Mouse (Mus musculus): ENCODE data around the gene Taf6l.

Gene Taf6l

DNA sequence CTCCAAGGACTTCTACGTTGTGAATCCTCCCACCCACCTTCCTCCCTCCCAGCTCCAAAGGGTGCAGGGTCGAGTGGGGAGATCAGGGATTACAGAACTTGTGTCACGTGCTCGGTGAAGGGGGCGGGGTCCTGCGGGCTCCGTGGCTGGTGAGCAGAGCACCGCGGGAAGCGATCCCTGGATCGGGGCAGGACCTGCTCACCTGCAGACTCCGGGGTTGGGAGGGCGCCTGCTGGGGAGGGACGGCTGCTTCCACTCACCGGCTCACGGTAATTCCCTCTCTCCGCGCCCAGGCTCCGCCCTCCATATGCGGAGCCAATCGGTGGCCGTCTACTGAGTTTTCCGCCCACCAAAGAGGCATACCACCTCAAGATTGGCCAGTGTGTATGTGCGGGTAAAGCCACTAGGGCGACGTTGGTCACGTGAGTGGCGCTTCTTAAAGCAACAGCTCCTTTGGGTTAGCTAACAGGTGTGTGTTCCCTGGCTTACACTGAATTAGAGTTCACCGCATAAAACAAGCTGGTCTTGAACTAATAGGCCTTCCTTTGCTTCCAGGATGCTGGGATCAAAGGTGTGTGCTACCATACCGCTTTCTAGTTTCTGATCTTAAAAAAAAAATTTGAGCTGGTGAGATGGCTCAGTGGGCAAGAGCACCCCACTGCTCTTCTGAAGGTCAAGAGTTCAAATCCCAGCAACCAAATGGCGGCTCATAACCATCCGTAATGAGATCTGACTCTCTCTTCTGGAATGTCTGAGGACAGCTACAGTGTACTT lies at the start of gene Taf6l:
Gene Taf6l (minus strand): TSS at position 410 of the 774 bp plus-strand sequence.
- peak; percentile 88 to 97 for DNase-seq

DNA sequence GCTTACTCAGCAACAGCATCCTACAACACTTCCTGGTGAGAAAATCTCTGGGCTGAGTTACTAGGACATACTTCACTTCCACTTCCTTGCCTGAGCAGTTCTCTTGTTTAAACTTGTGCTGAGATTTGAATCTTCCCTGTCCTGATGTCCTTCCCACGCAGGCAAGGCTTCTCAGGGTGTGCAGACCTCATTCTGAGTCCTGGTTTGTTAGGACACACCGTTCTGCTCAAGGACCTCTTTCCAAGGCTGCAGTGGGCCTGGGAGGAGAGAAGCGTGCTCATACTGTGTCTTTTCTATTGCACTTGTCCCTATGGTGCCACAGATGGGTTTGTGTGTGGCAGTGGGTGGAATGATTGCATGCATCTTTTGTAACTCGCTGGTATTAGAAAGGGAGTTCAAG lies 46.8 kb upstream of the Taf6l start:
- no peak for DNase-seq

DNA sequence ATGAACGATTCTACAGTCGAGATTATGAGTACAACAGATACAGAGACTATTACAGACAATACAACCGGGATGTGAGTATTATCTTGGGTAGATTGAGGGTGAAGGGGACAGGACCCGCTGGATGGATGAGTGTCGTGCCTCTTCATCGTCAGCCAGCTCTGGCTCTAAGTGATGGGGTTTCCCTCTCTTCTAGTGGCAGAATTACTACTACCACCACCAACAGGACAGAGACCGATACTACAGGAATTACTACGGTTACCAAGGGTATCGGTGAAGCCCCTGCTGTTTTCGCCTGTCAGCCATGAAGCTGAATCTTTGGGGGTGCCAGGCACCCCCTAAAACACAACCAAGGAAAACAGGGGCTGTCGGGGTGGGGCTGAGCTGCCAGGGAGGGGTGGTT lies 45.0 kb upstream of the Taf6l start:
- no peak for DNase-seq

DNA sequence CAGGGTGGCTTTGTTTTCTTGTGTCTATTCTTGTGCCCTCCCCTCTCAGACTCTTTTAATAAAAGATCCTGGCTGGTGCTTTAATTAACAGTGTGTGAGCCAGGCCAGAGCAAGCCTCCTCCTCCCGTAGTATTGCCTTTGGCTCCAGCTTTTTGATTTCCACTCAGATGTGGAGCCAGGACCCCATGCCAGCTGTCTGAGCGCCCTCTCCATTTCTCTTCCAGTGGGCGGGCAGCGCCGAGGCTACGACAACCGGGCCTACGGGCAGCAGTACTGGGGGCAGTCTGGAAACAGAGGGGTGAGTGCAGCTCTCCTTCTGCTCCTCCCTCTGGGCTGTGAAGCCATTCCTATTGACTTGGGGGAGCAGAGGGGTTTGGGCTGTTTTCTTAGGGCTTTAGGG lies 44.4 kb upstream of the Taf6l start:
- DNase-seq: no peak

DNA sequence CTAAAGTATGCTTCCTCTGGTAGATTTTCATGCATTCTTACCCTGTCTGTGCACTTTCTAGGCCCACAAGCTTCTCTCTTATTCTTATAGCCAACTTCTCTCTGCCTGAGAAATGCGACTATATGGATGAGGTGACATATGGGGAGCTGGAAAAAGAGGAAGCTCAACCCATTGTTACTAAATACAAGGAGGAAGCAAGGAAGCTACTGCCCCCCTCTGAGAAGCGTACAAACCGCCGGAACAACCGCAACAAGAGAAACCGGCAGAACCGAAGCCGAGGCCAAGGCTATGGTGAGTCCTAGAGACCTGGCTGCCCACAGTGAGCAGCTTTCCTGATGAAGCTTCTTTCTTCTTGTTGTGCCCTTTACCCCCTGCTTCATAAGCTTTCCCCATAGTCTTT lies 43.4 kb upstream of the Taf6l start, which contains the start of gene AC129217.1:
Gene AC129217.1 (plus strand): TSS at position 114 of the 400 bp plus-strand sequence.
- DNase-seq: no peak

DNA sequence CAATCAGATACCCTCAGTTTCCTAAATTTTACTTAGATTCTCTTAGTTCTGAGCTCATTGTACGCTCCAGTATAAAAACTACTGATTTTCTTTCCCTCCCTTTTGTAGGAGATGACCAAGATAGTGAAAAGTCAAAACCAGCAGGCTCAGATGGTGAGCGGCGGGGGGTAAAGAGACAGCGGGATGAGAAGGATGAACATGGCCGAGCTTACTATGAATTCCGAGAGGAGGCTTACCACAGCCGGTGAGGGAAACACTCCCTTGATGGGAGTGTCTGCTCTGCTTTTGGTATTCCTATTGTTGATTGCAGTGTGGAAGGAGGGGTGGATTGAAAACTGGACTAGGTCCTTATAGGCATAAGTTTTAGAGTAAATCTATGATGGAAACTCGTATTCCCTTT lies 36.5 kb upstream of the Taf6l start:
- peak; percentile 70 to 77 for DNase-seq

DNA sequence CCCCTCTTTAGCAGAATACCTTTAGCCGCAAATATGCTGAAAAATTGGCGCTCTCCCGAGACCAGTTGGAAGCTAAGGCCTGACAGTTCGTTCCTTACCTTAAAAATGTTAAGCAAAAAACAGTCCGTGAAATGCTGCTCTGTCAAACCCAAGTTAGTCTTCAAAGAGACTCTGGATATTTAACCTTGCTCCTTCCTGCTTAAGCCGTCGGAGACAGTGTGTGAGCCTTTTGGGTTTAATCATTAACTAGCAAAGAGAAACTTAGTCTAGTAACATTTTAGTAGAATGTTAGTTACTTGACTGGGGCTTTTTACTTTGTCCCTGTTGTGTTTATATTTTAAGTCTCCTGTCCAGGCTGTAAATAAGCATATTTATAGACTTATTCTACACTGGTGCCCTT lies 34.9 kb upstream of the Taf6l start:
- DNase-seq: no peak

DNA sequence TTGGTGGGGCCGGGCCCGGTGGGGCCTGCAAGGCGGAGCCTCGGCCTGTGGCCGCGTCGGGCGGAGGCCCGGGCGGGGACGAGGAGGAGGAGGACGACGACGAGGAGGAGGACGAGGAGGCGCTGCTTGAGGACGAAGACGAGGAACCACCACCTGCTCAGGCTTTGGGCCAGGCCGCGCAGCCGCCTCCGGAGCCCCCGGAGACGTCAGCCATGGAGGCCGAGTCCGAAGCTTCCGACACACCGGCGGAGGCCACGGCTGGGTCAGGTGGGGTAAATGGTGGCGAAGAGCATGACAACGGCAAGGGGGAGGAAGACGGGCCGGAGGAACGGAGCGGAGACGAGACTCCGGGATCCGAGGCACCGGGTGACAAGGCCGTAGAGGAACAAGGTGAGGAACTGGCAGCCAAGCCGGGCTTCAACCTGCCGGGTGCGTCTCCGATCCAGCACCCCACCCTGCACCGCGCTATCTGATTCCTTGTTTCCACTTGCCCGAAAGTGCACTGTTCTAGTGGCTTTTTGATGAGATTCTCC lies 34.3 kb upstream of the Taf6l start:
- DNase-seq: peak in 1 of 2 experiments; percentile 64

DNA sequence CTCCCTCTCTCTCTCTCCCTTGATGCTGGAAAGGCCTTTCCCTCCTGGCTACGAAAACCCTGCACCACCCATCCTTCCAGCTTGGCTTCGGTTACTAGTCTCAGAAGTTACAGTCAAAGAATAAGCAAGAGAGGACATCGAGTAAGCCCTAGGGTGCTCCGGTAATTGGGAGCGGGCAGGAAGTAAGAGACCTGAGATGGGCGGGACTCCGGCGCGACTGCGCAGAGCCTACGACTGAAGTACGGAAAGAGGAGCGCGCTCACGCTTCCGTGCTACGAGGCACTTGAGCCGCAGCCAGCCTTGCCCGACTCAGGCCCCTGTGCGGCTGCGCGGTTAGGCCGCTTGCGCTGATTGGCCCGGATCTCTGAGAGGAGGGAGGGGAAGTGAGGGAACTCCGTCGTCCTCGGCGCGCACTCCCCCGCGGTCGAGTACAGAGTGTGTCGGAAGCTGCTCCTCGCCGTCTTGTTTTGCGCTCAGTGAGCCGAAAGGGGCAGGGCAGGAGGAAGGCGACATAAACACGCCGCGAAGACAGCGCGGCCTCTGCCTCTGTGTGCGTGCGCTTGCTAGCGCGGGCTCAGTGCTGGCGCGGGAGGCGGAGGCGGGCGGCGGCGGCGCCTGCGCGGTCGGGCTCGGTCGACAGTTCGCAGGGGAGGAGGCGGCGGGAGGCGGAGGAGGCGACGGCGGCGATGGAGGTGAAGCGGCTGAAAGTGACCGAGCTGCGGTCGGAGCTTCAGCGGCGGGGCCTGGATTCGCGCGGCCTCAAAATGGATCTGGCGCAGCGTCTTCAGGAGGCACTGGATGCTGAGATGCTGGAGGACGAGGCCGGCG lies 33.6 kb upstream of the Taf6l start, which contains the start of gene Hnrnpul2:
Gene Hnrnpul2 (plus strand): TSS at position 415 of the 828 bp plus-strand sequence.
- DNase-seq: peak; percentile 99

DNA sequence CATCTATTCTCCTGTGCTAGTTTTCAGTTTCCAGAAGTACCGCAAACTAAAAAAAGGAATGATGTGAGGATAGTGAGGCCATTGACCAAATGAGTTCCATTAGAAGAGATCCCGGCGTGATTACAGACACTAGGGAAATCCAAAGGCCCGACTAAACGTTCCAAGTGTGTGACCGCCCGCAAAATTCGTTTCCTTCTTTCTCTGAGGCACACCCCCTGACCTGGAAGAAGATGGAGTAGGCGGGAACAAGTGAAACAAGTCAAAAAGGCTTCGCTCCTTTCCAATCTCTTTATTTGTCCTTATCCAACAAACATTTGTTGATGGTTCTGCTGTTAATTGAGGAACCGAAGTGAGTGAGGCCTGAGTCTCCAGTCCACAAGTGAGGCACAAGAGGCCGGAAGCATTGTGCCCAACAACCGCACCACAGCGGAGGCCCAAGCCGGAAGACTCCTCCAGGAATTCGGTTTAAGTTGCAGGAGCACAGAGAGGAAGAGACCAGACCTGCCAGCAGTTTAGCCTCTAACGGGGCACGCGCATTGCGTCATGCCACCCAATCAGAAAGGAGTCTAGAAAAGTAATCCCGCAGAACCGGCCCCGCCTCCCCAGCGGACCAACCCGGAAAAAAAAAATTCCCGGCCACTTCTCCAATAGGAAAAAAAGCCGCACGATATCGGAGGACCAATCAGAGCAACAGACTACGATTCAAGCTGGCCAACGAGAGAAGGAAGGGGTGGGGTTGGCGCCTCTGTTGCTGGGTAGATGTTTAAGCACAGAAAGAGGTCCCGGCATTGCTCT lies 32.8 kb upstream of the Taf6l start, which contains the start of gene Ttc9c:
Gene Ttc9c (minus strand): TSS at position 533 of the 795 bp plus-strand sequence.
- peak; percentile 94 to 98 for DNase-seq

DNA sequence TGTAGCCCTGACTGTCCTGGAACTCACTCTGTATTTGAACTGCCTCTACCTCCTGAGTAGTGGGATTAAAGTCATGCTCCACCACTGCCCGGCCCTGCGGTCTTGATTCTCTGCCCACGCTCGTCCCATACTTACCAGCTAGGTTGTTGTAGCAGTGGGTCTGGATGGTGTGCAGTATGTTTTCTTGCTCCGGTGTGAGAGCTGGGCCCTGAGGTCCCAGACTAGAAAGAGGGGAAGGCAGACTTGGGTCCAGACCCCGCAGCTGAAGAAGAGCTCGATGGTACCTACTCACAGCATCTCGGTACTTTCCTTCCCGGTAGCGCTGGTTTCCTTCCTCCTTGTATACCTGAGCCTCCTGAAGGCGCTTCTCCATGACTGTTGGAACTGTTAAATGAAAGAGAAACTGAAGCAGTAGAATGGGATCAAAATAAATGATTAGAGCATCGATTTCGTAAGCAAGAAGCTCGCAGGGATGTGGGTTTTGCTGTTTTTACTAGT lies 32.1 kb upstream of the Taf6l start:
- DNase-seq: peak in 1 of 2 experiments; percentile 32

DNA sequence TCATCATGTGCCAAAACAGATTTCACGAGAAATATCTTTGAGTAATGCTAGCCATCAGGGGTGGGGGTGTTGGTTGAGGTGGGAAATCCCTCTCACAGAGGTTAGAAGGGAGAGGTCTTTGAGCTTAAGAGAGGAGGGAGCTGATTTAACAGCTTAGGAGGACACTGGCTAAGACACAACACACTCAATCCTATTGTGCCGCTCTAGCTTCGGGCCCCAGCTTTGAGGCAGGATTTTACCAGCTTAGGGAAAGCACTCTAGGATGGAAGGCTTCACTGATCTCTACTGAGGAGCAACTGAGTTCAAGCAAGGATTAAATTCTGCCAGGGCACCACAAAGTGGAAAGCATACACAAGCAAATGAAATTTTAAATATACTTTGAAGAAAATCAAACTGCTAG lies 30.8 kb upstream of the Taf6l start:
- no peak for DNase-seq

DNA sequence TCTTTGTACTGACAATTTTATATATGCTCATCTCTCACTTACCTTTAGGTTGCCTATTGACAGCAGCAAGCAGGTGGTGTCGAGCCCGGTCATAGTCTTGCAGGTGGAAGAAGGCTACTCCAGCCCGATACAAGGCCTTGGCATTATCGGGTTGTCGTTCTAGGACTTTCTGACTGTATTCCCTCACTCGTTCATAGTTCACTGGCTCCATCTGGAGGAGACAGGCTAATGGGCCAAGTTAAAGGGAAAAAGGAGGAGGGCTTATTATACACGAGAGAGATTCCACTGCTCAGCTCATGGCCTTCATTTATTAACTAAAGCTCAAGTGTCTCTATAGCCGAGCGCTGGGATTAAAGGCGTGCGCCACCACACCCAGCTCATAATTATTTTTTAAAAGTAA lies 29.6 kb upstream of the Taf6l start:
- DNase-seq: no peak

DNA sequence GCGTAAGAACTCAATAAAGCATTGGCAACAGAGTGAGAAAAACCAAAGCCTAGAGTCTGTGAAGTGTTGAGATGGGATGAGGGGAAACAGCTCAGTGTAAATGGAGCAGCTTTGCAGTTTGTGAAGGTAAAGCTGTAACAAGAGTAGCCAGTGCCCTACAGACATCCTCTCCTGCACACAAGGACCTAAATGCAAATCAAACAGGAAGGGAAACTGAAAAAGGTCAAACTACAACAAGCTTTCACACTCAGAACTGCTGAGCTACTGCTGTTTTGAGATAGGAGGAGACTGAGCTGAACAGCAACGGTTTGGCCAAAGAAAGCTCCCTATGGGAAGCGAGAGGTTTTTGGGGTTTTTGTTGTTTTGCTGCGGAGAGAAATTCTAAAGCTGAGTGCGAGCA lies 20.6 kb upstream of the Taf6l start:
- DNase-seq: no peak

DNA sequence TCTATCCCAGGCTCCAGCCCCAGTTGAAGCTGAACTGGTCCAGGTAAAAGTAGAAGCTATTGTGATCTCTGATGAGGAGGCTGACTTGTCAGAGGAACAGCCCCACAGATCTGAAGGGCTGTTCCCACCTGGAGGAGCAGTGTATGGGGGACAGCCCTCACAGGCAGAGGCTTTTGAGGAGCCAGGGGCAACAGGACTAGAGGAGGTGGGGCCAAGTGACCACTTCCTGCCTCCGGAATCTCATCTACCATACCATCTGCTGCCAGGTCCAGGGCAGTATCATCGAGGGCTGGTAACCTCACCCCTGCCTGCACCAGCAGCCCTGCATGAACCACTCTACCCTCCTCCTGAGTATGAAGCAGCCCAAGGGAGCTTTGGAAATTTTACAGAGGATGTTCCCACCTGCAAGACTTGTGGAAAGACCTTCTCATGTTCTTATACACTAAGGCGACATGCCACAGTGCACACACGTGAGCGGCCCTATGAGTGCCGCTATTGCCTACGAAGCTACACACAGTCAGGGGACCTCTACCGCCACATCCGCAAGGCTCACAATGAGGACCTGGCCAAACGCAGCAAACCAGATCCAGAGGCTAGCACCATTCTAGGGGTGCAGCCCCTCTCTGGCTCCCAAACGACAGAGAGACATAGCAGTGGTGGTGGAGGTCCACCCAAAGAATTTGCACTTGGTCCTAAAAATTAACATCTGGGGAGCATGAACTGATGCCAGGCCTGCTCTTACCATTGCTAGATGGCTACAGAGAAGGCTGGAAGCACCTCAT lies 17.9 kb upstream of the Taf6l start:
- DNase-seq: no peak

DNA sequence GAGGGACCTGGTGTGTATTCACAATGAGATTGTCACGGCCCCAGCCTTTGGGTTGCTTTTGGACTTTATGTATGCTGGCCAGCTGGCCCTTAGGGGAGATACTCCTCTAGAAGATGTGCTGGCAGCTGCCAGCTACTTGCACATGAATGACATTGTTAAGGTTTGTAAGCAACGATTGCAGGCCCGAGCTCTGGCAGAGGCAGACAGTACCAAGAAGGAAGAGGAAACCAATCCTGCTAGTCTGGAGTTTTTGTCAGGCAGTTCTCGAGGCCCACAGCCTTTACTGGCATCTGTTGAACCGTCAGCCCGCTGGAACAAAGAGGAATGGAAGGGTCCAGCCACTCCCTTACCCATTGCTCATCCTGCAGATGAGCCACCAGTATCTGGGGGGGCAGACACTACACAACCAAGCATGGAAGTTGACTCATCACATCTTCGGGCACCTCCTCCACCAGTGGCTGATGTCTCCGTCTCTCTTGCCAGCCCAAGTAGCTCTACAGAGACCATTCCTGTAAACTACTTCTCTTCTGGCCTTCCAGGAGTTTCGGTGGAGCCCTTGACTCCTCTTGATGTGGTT lies 17.1 kb upstream of the Taf6l start:
- DNase-seq: no peak

DNA sequence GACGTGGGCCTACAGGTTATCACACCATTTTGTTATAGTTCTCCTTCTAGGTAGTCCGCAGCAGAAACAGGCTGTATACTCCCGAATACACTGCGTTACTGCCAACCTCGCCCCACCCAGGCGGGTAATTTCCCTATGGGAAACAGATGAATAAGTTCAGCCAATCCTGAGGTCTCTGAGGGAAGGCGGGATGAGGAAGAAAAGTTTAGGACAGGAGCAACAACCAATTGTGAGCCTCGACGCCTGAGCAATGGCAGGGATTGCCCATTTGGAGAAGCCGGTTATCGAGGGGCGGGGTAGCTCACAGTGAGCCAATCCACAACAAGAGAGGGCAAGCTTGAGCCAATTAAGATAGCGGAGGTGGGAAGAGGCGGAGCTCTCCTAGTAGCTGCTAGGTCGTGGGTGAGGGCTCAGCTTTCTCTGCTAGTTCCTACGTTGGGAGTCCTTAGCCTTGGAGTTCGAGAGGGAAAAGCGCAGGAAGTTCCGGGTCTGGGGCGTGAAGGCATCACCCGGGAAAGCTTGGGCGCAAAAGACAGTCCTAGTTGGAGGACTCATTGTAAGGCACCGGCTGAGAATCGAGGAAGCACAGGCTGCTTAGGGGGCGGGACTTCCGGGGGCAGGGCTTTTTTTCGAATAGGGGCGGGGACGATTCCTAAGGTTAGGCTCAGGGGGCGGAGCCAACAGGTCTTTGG lies 16.1 kb upstream of the Taf6l start, which contains the start of gene Zbtb3:
Gene Zbtb3 (plus strand): TSS at position 426 of the 692 bp plus-strand sequence.
- DNase-seq: peak; percentile 91 to 98

DNA sequence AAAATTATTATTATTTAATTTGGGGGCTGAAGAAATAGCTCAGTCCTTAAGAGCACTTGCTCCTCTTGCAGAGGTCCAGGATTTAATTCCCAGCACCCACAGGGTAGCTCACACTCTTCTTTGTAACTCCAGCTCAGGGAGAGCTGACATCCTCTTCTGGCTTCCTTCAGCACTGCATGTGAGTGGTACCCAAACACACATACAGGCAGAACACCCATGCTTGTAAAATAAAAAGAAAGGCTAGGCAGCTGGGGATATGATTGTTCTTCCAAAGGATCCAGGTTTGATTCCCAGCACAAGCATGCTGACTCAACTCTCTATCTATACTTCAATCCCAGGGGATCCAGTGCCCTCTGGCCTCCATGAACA lies 12.7 kb upstream of the Taf6l start:
- no peak for DNase-seq

DNA sequence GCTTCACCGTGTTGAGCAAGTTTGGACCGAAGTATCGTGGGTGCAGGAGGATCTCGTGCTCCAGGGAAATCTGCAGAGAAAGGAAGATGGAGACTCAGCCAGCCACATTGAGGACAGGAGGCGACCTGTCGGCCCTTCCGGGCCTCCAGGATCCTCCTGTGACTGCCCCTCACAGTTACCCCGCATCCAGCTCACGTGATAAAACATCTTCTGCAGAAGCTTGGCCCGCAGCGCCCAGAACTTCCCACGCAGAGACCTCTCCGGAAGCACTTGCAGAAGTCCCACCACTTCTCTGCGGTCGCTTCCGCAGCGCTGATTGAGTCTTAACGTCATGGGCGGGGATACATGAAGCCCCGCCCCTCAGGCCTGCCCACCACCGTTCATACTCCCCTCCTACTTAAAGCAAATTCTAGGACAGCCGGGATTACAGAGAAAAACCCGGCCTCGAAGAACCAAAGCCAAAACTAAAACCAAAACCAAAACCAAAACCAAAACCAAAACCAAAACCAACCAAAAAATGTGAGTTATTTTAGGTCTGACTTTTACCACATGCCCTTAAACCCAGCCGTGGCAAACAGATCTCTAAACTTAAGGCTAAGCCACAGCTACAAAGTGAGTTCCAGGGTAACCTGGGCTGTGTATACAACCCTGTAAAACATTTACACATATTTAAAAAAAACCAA lies 12.2 kb upstream of the Taf6l start, which contains the start of gene Polr2g:
Gene Polr2g (minus strand): TSS at position 314 of the 683 bp plus-strand sequence.
- peak; percentile 88 to 91 for DNase-seq

DNA sequence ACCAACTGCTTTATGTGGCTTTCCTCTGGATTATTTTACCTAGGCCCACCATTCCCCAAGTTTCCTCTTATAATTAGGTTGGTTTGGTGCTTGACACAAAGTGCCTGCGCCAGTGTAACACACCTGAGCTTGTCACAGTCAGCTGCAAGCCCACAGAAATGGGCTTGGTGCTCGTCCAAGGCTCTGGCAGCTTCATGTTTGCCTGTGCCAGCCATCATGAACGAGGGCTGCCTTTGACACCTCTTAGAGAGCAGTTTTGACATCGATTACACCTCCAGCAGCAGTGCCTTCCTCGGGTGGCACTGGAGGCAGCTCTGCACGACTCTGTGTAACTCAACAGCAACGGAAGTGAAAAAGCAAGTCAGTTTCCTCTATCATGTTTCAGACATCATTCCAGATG lies 4.0 kb upstream of the Taf6l start:
- no peak for DNase-seq
